Mouse (Mus musculus) stomach, embryonic 16.5 days (tissue): ENCODE measurements around the gene Kif7. TPM values are rescaled to one million over a fixed set of nuclear protein-coding genes. Genes with fewer than 3 reads are reported as not detected.

Experiments used
- ATAC-seq: fragments of 200-750 bp; cut with Nextera tagmentation; 2 replicates; pipeline ENCODE4 v1.8.0; 2017; ENCODE audit warnings: moderate number of reproducible peaks, moderate TSS enrichment; ENCODE audit not compliant: insufficient read depth, low FRiP score
- H3K27ac ChIP-seq: fragments of 300-500 bp; sonication (generic); 2 replicates; pipeline ENCODE4 v1.5.1; 2014; ENCODE audit warnings: low read length
- H3K27me3 ChIP-seq: fragments of 300-500 bp; sonication (generic); 2 replicates; pipeline ENCODE4 v1.6.1; 2014; ENCODE audit warnings: low read length, control low read depth, mixed read lengths; ENCODE audit not compliant: control insufficient read depth, insufficient read depth
- H3K36me3 ChIP-seq: fragments of 300-500 bp; sonication (generic); 2 replicates; pipeline ENCODE4 v1.6.1; 2014; ENCODE audit warnings: low read length; ENCODE audit not compliant: control insufficient read depth, insufficient read depth
- H3K4me1 ChIP-seq: fragments of 300-500 bp; sonication (generic); 2 replicates; pipeline ENCODE4 v1.6.1; 2014; ENCODE audit warnings: low read length, control low read depth, mixed read lengths; ENCODE audit not compliant: control insufficient read depth, insufficient read depth
- H3K4me2 ChIP-seq: fragments of 300-500 bp; sonication (generic); 2 replicates; pipeline ENCODE4 v1.6.1; 2014; ENCODE audit warnings: low read depth, low read length, mixed read lengths
- H3K4me3 ChIP-seq: fragments of 300-500 bp; sonication (generic); replicated peaks from 2 replicates; pipeline ENCODE4 v1.5.1; 2014; ENCODE audit warnings: mild to moderate bottlenecking, low read length
- H3K9ac ChIP-seq: fragments of 300-500 bp; sonication (generic); 2 replicates; pipeline ENCODE4 v1.6.1; 2014; ENCODE audit warnings: low read length
- H3K9me3 ChIP-seq: fragments of 300-500 bp; sonication (generic); replicated peaks from 2 replicates; pipeline ENCODE4 v1.6.1; 2016; ENCODE audit warnings: low read length, control low read depth; ENCODE audit not compliant: control insufficient read depth
- WGBS: fragments of 180-500 bp; shearing (Covaris S2); extraction: QIAGEN DNeasy Blood & Tissue Kit; methylation state at CpG from one replicate; pipeline ENCODE4 v1.1.7; 2014; 5-methylcytosine and 5-hydroxymethylcytosine counted together
- polyA plus RNA-seq: library from polyadenylated mRNA; unstranded; fragments of >200 nt; fragmentation: Nextera tagmentation; extraction: Ambion mirVana; gene quantifications from 2 replicates; pipeline ENCODE4 v1.2.1, GENCODE M21; 2015

Gene Kif7
- polyA plus RNA-seq, 1 experiment from 2014 or later = 2.9 TPM

DNA sequence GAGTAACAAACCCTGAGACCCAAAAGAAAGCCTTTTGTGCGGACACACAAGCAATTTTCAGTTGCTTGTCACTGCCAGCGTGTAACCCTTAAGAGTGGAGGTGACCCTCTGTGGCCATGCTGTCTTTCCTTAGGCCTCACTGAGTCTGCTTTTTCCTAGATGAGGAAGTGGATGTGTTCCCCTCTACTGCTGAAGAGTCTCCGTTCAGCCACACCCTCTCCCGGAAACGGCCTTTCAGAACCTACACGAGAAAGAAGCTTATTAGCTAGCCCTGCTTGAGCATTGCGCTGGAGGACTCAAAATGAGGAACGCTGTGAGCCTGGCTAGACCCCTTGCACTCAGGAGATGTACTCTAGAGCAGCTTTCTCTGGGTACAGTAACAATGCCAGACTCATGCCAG is 19.0 kb downstream of the Kif7 start:
- Histone ChIP-seq H3K9ac (no peak overlapping the region), H3K4me1 (no peaks in the 10 kb centered on the region), H3K4me2 (no peak overlapping the region), H3K4me3 (no peak overlapping the region), H3K27ac (no peak overlapping the region), H3K27me3 (no peaks in the 10 kb centered on the region), H3K9me3 (no peaks in the 10 kb centered on the region), H3K36me3 (peaks cover 15% of the 10 kb centered on the region; the same call in 1 of the 2 replicates)
- 85% methylated on average over 8 of the region's 8 CpGs for WGBS
- ATAC-seq = no peak

DNA sequence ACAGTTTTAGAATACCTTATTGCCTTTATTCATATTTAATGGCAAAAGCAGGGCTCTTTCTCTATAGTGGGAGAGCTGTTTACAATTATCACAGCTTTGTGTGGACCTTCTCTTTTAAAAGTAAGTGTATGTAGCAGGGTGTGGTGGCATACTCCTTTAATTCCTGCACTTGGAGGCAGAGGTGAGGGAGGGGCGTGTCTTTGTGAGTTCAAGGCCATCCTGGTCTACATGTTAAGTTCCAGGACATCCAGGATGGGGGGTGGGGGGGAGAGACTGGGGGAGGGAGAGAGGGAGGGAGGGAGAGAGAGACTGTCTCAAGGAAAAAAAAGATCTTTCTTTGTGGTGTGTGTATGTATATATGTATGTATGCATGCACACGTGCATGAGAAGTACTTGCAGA is 35.3 kb downstream of the Kif7 start:
- Histone ChIP-seq H3K4me1 (no peaks in the 10 kb centered on the region), H3K27me3 (no peaks in the 10 kb centered on the region), H3K4me3 (no peak overlapping the region), H3K9me3 (no peaks in the 10 kb centered on the region), H3K4me2 (no peak overlapping the region), H3K9ac (no peak overlapping the region), H3K27ac (no peak overlapping the region), H3K36me3 (peaks cover 23% of the 10 kb centered on the region)
- 88% methylated on average over 2 of the region's 2 CpGs for WGBS
- no peak for ATAC-seq

DNA sequence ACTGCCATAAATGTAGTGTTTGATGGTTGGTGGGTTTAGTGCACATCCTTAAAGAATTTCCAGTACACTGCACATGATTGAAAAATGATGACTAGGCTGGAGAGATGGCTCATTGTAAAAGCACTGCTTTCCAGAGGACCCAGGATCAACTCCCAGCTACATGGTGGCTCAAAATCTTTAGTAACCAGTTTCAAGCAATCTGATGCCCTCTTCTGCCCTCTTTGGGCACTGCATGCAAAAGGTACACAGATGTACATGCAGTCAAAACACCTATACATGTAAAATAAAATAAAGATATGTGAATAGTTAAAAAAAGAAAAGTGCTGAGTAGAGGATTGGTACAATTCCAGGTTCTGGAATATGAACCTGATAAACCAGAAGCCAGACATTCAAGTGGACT is 36.3 kb downstream of the Kif7 start:
- H3K36me3 ChIP-seq = peaks cover 23% of the 10 kb centered on the region

DNA sequence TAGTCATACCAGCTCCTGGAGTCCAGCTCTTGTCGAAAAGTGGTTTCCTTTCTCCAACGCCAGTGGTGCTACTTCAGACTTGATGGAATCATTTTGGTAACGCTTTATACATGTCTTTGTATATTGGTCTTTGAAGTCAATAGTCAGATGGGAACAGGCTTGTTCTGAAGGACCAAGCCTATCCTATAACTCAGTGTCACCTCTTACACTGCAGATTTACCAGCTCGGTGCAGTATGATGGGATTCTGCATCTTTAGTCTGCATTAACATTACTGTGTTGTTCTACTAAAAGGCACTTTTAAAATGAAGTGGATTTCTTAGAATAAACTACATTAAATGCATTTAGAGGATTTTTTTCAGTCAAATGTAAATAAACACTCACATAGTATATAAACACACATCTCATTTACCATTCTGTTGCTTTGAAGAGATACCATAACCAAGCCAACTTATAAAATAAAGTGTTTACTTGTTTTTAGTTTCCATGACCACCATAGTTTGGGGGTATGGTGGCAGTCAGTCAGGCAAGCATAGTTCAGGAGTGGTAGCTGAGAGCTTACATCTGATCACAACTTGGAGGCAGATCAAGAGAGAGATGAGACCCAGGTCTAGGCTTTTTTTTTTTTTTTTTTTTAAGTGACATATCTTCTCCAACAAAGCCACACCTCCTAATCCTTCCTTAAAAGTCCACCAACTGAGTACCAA is 44.5 kb downstream of the Kif7 start:
- Histone ChIP-seq H3K9ac (no peak overlapping the region), H3K9me3 (no peaks in the 10 kb centered on the region), H3K27me3 (no peaks in the 10 kb centered on the region), H3K4me3 (no peak overlapping the region), H3K4me2 (no peak overlapping the region), H3K36me3 (peaks cover 12% of the 10 kb centered on the region), H3K27ac (no peak overlapping the region), H3K4me1 (no peaks in the 10 kb centered on the region)
- 88% methylated on average over 4 of the region's 4 CpGs for WGBS
- ATAC-seq = no peak

More for the DNA sequence above, 36.3 kb downstream of the Kif7 start:
- no peak overlapping the region for H3K9ac ChIP-seq
- H3K27ac ChIP-seq = no peak overlapping the region
- H3K4me2 ChIP-seq = no peak overlapping the region
- H3K27me3 ChIP-seq = no peaks in the 10 kb centered on the region
- no peak for ATAC-seq
- H3K9me3 ChIP-seq = no peaks in the 10 kb centered on the region
- H3K4me1 ChIP-seq = no peaks in the 10 kb centered on the region
- no peak overlapping the region for H3K4me3 ChIP-seq

DNA sequence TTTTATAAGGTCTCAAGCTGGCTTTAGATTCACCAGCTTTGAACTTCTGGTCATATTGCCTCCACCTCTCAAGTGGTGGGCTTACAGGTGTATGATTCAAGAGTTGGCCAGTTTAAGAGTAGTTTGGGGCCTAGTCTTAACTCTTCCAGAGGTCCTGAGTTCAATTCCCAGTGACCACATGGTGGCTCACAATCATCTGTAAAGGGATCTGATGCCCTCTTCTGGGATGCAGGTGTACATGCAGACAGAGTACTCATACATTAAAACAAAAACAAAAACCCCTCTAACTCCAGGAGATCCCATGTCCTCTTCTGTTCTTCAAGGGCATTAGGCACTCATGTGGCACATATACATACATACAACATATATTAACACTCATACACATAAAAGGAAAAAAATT is 48.8 kb downstream of the Kif7 start:
- Histone ChIP-seq H3K4me1 (peaks cover 12% of the 10 kb centered on the region), H3K9ac (no peak overlapping the region)

DNA sequence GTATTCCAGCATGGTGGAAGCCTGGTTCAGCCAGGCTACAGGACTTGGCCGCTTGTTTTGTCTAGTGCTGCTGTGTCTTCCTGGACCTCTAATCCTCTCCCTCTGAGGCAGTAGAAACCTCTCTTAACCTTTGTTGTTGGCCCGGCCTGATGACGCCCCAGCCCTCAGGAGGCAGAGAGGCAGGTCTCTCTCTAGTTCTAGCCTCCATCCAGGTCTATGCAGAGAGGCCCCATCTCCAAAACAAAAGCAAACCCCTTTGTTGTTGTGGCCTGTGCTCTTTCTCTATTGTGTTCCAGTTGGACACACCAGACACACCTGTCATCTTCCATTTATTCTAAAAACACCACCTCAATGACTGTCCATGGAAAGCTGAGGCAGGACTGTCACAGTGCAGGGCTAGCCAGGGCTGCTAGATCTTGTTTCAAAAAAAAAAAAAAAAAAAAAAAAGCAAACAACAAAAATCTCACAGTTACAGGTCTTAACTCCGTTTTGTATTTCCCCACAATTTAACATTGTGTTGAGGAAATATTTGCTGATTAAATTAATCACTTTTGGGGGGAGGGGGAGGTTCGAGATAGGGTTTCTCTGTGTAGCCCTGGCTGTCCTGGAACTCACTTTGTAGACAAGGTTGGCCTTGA is 54.1 kb downstream of the Kif7 start:
- no peak overlapping the region for H3K27ac ChIP-seq
- 12% methylated on average over 5 of the region's 5 CpGs for WGBS

More for the DNA sequence above, 48.8 kb downstream of the Kif7 start:
- H3K4me2 ChIP-seq = no peak overlapping the region
- no peaks in the 10 kb centered on the region for H3K9me3 ChIP-seq
- H3K27me3 ChIP-seq = no peaks in the 10 kb centered on the region
- H3K4me3 ChIP-seq = no peak overlapping the region
- H3K36me3 ChIP-seq = peaks cover 9% of the 10 kb centered on the region
- no peak overlapping the region for H3K27ac ChIP-seq
- no peak for ATAC-seq

DNA sequence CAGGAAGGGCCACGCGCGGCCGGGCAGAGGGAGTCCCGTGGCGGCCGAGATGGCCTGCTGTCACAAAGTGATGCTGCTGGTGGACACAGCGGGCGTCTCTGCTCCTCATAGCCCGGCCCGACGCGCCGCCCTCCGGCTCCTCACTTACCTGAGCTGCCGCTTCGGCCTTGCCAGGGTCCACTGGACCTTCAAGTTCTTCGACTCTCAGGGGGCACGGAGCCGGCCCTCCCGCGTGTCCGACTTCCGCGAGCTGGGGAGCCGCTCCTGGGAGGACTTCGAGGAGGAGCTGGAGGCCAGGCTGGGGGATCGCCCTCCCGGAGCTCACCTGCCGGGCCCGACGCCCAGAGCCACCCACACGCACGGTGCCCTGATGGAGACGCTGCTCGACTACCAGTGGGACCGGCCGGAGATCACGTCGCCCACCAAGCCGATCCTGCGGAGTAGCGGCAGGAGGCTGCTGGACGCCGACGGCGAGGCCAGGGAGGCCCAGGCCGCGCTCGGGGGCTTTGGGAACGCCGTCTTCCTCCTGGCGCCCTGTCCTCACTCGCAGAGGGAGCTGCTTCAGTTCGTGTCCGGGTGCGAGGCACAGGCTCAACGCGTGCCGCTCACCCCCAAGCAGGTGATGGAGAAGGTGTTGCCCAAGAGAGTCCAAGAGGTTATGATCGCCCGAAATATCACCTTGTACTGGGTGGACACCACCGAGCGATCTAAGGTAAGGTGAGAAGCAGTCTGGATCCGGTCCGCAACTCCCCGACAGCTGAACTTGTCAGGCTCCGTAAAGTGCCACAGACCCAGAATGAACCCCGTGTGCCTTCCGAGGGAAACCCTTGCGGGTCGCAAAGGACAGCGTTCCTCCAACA is 55.0 kb downstream of the Kif7 start:
- H3K27ac ChIP-seq = no peak overlapping the region
- ATAC-seq = 0 out of 2 replicates have a peak, but pooled peaks have one; percentile 15
- under 1% methylated on average over 72 of the region's 73 CpGs for WGBS

More for the DNA sequence above, 54.1 kb downstream of the Kif7 start:
- no peak for ATAC-seq
- no peaks in the 10 kb centered on the region for H3K9me3 ChIP-seq
- H3K27me3 ChIP-seq = no peaks in the 10 kb centered on the region
- H3K4me1 ChIP-seq = peaks cover 21% of the 10 kb centered on the region
- H3K36me3 ChIP-seq = no peaks in the 10 kb centered on the region
- H3K4me2 ChIP-seq = peak overlapping the region; percentile 83
- H3K4me3 ChIP-seq = peak overlapping the region; percentile 72
- H3K9ac ChIP-seq = peak overlapping the region; percentile 82

DNA sequence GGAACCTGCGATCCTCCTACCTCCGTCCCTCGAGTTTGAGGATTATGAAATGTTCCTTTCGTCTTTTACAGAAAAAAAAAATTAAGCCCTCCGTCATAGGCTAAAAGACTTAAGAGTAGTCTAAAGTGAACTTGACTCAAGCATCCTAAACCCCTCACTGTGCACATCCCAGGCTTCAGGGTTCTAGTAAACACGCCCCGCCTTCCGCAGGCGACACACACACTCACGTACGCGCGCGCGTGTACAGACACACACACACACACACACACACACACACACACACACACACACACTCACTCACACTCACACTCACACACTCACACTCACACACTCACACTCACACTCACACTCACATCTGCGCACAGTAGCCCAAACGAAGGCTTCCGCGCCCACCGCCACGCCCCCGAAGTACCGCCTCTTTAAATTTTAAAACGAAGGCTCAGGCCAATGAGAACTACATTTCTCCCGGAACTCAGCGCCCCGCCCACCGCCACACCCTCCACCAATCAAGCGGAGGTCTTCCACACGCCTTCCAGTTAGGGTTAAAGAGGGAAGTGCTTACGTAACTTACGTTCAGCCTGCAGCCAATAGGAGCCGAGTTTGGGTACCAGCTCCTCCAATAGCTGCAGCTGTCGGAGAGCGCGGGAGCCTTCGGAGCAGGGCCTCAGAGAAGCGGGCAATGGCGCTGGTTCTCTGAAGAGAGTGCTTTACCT is 55.8 kb downstream of the Kif7 start, which contains the start of gene Ticrr:
Gene Ticrr (plus strand): TSS at position 619 of the 713 bp plus-strand sequence.
- H3K4me2 ChIP-seq = peak within 1 kb of the TSS; percentile 83
- under 1% methylated on average over 39 of the region's 39 CpGs for WGBS
- ATAC-seq = peak; percentile 100

More for the DNA sequence above, 55.0 kb downstream of the Kif7 start:
- Histone ChIP-seq H3K4me3 (peak overlapping the region; percentile 72), H3K4me1 (peaks cover 21% of the 10 kb centered on the region), H3K9me3 (no peaks in the 10 kb centered on the region), H3K9ac (peak overlapping the region; percentile 82), H3K27me3 (no peaks in the 10 kb centered on the region), H3K36me3 (no peaks in the 10 kb centered on the region), H3K4me2 (peak overlapping the region; percentile 83)

More for the DNA sequence above, 55.8 kb downstream of the Kif7 start, which contains the start of gene Ticrr:
- no peaks in the 10 kb centered on the region for H3K27me3 ChIP-seq
- H3K4me3 ChIP-seq = peak within 1 kb of the TSS; percentile 72
- peak within 1 kb of the TSS; percentile 82 for H3K9ac ChIP-seq
- no peak within 1 kb of the TSS for H3K27ac ChIP-seq
- no peaks in the 10 kb centered on the region for H3K9me3 ChIP-seq
- no peaks in the 10 kb centered on the region for H3K36me3 ChIP-seq
- H3K4me1 ChIP-seq = peaks cover 21% of the 10 kb centered on the region
